Mouse (Mus musculus): ENCODE measurements around the gene Zcchc18.
"Not testable (repeated sequence)": the region's sequence is repeated elsewhere in the genome, so short reads cannot be mapped to it uniquely, and the experiment has no call there.

Gene Zcchc18

DNA sequence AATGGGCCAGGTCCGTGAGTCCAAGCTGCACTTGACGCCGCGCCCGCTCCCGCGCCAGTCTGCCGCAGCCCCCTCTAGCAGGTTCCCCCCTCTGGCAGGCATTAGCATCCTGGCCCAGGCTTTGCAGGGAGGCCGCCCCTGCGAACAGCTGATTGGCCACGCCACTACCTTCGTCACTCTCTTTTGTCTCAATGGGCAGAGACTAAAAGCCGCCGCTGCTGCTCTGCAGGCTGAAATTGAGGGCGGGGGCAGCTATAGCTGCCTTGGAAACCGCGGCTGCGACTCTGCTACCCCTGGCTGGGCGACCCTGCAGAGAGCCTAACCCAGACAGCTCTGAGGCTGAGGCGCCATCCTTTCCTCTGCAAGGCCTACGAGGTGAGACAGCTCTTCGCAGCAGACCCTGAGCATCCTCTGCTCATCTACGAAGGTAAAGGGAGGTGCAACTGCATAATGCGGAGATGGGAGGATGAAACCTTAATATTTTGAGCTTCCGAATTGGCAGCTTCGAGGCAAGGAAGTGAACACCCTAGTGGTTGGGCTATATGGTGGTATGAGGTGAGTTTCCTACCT lies at the start of gene Zcchc18:
Zcchc18 (plus strand) TSS at position 178 of the 570 bp plus-strand sequence.
- DNase-seq, result peak; percentile 55

DNA sequence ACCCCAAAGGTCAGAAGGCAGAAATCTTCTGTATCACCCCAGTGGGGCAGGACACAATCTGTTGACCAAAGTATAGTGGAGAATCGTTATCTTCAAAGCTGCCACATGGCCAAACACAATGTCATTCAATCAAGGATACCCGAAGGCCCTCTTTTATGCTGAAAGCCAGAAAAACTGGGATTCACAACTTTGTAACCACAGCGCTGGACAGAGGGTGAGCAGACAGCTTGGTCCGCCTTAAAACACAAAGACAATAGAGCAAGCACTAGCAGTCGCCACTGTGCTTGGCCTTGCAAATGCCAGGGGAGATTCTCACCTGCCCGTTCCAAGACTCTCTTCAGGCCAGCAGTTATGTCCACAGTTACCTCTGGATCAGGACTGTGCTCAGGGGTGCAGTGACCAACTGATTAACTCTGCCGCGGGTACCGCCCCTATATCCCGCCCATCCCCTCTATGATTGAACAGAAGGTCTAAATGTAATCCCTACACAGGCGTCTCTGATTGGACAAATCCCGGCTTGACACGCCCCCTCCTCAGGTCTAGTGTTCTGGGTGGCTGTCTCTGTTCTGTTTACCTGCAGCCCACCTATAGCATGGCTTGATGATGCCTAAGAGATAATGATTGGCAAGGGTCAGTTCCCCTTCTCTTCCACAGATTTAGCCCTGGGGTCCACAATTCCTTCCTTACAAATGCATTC lies 35.2 kb upstream of the Zcchc18 start:
- peak; percentile 55 for DNase-seq

DNA sequence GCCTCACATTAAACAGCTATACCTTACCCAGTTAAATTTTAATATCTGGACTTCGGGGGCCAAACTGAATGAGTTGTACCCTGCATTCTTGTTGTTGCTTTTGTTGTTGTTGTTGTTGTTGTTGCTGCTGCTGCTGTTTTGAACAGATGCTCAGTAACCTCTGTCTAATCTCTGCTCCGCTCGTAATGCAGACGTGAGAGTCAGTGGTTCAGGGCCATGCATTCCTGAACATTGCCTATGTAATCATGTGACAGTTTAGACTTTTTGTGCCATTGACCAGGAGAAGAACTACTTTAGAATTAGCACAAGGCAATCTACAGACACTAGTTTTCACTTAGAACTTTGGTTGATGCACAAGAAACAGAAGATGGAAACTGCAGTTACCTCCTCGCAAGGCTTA lies 34.7 kb upstream of the Zcchc18 start:
- not testable (repeated sequence) for DNase-seq

DNA sequence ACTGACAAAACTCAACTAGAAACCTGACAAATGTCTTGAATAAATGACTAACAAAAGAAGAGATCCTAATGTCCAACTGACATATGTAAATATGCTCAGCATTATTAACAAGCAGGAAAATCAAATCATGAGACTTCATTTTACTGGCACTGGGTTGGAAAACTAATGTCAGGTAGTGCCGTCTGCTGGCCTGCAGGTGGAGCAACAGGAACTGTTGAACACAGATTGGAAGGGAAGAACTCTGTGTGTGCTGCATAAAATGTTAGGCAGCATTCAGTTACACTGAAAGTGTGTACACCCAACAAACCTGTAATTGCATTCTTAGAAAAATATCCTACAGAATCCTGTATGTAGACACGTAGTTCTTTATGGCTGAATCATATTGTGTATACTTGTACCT lies 33.3 kb upstream of the Zcchc18 start:
- peak; percentile 6 for DNase-seq

DNA sequence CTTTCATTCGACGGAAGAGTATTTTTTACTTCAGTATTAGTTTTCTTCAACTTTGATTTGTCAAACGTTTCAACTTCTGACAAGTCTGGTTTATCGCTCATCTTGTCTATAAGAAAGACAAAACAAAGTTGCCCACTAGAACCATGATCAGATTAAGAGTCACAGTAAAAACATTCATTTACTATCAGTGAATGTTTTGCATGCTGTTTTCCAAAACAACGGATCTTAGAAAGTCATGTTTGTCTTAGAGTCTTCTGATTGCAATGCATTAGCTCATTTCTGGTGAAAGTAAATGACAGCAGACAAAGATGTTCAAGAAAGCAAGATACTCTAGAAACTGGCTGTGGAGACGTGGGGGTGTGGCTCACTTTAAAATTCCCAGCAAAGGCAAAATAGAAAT lies 17.6 kb upstream of the Zcchc18 start, which contains the start of gene Tmsb15b2:
Tmsb15b2 (minus strand) TSS at position 101 of the 400 bp plus-strand sequence.
- DNase-seq, result not testable (repeated sequence)

DNA sequence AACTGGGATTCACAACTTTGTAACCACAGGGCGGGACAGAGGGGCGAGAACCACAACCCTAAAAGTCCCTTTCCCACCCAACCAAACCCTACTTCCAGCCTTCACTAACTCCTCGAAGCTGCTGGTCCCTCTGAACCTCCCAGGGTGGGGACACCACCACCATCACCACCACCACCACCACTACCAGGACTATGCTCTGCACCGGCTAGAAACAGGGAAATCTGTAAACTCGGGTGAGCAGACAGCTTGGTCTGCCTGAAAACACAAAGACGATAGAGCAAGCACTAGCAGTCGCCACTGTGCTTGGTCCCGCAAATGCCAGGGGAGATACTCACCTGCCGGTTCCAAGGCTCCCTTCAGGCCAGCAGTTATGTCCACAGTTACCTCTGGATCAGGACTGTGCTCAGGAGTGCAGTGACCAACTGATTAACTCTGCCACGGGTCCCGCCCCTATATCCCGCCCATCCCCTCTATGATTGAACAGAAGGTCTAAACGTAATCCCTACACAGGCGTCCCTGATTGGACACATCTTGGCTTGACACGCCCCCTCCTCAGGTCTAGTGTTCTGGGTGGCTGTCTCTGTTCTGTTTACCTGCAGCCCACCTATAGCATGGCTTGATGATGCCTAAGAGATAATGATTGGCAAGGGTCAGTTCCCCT lies 16.4 kb upstream of the Zcchc18 start, which contains the start of the genes Tmsb15l and Tmsb15b1:
Tmsb15l (minus strand) TSS at position 446 of the 661 bp plus-strand sequence.
Tmsb15b1 (minus strand) TSS at position 451 of the 661 bp plus-strand sequence.
- peak; percentile 84 for DNase-seq

DNA sequence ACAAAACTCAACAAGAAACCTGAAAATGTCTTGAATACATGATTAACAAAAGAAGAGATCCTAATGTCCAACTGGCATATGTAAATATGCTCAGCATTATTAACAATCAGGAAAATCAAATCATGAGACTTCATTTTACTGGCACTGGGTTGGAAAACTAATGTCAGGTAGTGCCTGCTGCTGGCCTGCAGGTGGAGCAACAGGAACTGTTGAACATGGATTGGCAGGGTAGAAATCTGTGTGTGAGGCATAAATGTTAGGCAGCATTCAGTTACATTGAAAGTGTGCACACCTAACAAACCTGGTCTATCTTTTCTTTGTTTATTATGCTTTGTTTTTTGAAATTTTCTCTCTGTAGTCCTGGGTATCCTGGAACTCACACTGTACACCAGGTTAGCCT lies 14.3 kb upstream of the Zcchc18 start:
- DNase-seq, result no peak

DNA sequence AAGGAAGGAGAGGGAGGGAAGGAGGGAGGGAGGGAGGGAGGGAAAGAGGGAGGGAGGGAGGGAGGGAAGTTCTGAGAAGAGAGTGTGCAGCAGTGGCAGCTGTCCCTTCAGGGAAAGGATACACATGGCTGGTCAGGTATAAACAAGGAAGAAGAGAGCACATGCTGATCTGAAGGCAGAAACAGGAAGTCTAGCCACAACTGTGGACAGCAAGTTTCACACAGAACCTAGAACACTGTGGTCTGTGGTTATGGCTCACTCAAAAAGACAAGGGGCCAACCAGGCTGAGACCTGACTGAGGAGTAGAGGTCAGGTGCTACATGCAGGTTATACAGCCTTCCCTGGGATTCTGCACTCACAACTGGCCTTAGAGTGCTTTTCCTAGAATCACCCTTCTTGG lies 6.9 kb upstream of the Zcchc18 start:
- DNase-seq, result no peak

DNA sequence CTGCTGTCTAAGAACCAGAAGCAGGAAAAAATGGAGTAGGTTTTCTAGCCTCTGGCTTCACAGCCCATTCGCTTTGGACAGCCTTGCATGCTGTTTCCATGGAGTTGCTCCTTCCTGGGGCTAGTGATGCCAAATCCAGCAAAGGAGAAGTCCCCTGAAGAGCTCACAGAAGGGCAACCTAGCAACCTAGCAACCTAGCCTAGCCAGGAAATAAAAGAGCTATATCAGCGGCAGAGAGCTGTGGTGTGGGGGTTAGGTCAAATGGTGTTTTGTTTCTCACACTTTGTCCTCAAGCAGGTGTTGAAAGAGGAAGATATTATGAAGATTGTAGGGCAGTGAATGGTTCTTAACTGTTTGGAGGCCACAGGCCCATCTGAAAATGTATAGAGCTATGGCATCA lies 1.7 kb upstream of the Zcchc18 start:
- DNase-seq, result no peak

DNA sequence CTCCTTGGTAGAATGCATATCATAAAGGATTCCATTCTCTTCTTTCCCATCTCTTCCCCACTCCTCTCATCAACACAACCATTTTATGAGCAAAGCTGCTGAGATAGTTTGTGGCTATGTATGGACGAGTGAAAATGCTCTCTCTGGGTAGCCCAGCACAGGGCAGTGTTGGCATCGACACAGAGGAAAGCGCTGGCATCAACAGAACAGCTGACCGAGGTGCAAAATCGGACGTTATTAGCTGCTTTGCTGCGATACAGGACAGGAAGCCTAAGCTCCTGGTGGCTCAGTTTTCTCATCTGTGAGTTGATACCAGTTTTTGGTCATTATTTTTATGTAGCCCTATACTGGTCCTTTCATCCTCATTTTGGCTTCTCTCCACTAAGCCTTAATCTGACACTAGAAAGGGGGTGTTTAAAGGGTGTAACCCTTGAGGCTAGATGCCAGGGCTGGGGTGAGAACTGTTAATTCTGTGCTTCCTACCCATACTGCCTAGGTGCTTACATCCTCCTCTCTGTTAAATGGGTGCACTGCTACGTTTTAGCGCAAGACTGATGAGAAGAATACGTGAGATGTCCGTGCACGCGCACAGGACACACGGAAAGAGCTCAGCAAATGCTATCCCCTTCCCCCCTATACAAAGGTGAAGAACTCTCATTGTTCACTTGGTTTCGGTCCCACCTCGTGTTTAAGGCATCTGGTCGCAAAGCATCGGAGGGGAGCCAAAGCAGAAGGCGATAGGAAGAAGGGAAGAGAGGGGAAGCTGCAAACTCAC lies 577 bp upstream of the Zcchc18 start:
- no peak for DNase-seq

DNA sequence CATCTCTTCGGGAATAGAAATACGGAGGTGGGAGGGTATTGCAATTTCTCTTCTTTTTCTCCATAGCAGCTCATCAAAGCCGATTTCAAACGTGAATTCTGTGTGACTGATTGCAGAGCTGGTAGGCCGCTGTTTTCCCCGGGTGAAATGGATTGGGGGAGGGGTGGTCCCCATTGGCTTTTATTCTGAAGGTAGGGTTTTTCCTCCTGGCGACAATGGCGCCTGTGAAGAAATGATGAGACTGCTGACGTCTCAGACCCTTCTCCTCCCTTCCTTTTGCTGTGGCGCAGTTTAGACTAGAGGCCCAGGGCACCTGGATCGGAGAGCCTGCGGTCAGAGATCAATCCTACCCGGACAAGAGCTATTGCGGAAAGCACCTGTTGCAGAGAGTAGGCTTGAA lies 686 bp downstream of the Zcchc18 start:
- DNase-seq, result no peak

DNA sequence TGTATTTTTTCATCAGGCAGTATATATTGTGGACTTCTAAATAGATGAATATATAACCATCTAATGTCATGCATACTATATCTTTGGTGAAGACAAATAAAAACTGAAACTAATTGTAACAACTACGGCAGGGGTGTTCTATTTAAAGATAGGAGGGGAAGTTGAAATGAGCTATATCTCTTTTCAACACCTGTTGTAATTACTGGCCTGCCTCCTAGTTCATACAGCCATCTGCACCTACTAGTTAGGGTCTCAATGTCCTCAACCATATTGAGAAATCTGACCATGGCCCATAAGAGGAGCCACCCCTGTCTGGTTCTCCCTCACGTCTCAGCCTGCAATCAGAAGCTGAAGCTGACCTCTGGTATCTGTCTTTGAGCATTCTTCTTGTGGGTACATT lies 3.3 kb downstream of the Zcchc18 start:
- DNase-seq, result no peak

DNA sequence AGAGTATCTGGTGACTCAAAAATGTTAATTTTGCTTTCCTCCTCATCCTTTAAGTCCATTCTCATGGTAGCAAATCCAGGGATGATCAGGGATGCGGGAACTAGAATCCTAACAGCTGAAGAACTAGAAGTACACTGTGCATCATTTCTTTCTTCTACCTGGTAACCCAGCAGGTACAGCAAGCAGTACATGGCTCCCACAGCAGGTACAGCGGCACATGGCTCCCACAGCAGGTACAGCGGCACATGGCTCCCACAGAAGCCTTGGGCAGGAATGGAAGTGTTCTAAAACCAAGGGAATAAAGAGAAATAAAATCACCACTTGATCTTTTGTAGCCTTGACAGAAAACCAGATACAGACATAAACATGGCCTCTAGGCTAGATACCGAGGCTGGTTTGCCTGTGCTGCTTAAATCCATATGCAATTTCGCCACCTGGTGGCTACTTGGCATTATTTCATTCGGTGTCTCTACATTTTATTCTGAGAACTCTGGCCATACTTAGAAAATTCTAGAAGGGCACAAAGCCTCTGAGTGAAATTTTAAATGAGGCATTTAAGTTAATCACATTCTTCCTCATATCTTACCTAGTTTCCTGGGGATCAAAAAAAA lies 22.2 kb downstream of the Zcchc18 start:
- DNase-seq, result peak; percentile 56

DNA sequence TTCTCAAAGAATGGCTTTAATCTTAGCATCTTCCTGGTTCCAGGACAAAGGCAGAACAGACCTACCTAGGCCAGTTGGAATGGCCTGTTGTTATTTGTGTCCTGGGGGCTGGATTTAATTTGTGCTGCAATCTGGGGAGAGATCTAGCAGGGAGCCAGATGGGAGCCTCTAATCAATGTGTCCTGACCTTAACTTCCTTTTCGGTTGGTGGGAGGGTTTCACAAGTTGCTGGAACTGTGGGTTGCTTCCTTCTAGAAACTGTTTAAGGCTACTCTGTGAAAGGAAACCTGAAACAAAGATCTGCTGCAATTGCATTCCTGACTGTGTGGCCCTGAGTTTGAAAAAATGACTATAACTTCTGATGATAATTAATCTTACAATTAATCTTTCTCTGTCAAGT lies 24.7 kb downstream of the Zcchc18 start:
- DNase-seq, result no peak

DNA sequence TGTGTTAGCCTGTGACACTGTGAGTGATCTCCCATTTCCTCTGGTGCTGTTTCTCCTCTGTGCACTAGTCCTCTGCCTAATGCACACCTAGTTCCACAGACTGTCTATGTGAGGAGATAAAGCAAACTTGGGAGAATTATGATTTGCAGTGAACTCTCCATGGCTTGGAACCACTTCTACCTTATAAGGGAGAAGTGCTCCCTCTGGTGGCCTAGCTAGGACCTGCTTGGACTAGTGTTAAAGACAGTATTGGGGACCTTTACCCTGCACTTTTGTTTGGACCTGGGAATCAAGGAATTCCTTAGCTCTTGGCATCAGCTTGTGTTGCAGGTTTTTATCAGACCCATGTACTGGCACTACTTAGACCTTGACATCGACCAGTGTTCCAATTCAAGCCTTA lies 26.4 kb downstream of the Zcchc18 start:
- peak; percentile 65 for DNase-seq

DNA sequence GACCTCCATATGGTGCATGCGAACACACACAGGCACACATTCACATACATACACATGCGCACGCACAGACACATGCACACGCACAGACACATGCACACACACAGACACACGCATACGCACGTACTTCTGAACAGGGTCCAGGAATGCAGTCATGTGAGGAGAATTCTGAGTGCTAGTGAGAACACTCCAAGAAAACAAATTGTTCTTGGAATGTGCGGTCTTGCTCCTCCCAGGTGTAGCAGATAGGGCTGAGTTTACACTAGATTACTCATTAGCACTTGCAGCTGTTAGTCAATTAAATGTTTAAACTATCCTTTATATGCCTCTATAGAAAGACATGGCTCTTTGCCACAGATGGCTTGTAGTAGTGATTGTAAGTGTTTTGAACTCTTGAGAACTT lies 38.0 kb downstream of the Zcchc18 start:
- DNase-seq, result peak; percentile 16

DNA sequence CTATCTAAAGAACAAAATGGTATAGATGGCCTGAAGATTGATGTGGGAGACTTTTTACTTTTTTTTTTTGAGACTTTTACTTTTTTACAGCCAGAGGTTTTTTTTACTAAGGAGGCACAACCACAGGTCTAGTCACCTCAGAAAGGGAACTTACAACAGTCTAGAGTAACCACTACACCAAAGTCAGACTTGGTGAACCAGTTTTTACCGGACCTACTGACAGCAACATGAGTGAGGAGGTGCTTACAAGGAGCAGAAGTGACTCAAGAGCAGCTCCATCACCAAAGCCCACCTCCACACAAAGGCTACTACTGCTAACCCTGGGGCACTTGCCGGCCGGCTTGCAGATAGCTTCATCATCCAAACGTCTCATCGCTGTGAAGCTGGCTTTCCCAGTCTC lies 38.8 kb downstream of the Zcchc18 start:
- no peak for DNase-seq

DNA sequence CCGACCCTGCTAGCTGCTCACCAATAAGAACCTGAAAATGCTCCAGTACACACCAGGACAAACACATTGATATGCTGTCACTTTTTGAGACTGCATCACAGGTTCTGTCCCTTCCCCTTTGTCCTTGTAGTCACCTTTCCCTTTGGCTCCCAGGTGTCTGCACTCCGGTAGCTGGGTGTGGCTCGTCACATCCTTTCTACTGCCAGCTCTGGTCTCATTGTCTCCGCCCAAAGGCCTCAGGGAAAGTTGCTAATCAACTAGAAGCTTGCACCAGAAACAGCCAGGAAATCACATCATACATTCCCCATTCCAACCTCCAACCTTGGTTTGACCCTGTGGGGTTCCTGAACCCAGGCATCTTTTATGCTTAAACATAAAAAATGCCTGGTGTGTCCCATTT lies 41.4 kb downstream of the Zcchc18 start:
- DNase-seq, result no peak

DNA sequence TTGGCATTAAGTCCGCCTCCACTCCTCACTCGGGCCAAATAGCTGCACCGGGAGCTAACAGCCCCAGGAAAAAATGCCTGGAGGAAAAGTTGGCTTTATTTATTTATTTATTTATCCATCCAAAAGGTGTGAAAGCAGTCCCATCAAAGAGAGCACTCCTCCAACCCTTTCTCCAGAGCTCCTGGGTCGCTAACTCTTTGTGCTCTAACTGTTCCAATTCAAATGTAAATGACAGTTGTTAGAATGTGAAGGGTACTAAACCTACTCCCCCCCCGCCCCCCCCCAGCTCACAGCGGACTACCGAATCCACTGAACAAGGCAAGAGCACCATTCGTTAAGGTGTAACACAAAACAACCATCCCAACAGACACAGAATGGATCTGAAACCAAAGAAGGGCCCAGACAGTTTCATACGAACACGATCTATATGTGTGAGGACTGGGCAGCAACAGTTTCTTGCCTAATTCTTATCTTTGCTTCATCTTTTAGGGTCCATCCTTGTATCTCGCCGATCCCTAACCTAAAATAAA lies 44.6 kb downstream of the Zcchc18 start:
- DNase-seq, result no peak

DNA sequence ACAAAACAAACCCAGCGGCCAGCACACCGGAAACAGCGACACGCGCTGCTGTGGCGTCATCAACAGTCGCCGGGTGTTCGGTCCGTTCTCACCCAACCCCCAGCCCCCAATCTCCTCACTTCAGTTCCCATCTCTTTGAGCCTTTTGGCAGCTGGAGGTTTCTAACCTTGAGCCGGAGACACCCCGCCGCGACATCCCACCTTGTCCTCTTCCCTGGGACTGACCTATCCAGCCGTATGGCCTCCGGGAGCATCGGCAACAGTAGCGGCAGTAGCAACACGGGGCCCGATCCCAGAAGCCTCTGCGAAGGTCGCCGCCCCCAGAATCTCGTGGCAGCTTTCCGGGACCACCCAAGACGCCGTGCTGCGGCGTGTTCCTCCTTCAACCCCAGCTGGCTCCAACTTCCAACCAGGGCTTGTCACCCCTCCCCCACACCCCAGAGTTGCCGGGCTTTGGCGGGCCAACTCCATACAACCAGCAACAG lies 45.1 kb downstream of the Zcchc18 start, which contains the start of gene Slc25a53:
Slc25a53 (minus strand) TSS at position 303 of the 484 bp plus-strand sequence.
- DNase-seq, result peak; percentile 94

DNA sequence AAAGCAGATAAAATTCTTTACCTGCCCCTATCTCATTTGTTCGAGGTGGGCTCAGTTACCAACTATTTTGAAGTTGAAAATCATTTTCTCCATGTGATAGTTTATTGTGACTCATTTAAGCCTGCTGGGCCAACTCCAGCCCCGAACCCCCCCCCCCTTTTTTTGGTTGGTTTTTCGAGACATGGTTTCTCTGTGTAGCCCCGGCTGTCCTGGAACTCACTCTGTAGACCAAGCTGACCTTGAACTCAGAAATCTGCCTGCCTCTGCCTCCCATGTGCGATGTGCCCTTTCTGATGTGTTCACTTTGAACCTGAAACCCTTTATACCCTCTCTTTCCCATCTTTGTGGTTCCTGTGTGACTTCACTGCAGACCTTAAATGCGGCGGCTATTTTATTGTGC lies 45.5 kb downstream of the Zcchc18 start:
- no peak for DNase-seq

Measured in lung, postnatal 10 days (tissue).